Mouse (Mus musculus): ENCODE results near the gene Psmb1.
A peak's percentile ranks its signal among the peaks of the same experiment; 100 is the strongest.
"Not testable (repeated sequence)": the region's sequence is repeated elsewhere in the genome, so short reads cannot be mapped to it uniquely, and the experiment has no call there.

The Psmb1 gene

DNA sequence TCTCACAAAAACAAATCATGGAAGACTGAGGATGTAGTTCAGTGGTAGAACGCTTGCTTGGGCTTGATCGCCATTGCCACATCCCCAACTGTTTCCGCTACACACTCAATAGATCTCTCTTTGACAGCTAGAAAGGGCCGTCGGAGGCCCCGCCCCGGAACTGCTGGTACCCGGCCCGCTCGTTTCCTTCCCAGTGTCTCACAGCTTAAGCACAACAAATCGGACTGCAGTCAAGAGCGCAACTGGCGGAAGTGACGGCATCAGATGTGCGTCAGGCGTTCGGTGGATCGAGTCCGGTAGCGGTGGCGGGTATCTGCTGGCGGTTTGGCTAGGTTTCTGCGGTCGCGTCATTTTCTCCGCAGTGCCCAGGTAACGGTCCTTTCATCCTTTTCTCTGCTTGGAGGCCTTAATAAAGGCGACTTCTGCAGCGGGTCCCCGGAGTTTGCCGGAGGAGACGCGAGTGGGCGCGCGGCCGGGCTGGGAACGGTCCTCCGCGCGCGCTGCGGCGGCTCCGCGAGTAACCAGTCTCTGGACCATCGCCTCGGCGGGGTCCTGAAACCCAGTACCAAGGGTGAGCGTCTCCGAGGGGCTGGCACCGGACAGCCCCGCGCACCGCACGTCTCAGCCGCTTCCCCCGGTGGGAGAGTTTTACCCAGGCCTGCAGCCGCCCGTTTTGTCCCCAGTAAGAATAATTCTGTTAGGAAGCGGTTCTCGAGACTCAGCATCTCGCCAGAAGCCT, at the start of gene Psmb1, which contains the start of gene Tbp:
Gene Psmb1 (minus strand): TSS at position 96 of the 739 bp plus-strand sequence.
Gene Tbp (plus strand): TSS at position 233 of the 739 bp plus-strand sequence.
- DNase-seq (ENCODE audit: low read depth, low spot score) = peak; percentile 98

DNA sequence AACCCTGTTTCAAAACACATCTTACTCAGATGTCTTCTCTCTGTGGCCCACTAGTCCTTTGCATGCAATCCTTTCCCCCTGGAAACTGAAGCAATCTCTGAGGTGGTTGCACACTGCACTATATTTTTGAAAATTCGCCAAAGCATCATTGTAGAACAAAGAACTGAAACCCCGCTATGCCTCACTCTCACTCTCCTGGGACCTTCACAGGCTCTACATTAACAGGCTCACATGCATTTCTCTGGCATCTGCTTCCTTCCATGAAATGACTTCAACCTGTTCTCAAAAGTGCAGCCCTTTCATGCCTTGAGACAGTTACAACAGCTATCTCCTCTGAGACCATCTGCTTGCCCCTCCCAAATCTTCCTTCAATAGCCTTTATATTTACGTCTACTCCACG, 46.9 kb upstream of the Psmb1 start:
- peak; percentile 56 for DNase-seq (ENCODE audit: low read depth, low spot score)

DNA sequence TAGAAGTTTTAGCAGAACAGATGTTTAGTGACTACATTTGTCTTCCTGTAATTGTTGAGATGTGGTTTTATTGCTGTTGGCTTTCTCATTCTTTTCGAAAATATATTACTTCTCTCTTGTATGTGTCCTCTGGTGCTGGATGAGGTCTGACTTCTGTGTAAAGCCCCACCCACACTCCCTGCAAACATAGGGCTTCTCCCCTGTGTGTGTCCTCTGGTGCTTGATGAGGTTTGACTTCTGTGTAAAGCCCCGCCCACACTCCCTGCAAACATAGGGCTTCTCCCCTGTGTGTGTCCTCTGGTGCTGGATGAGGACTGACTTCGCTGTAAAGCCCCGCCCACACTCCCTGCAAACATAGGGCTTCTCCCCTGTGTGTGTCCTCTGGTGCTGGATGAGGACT, 44.3 kb upstream of the Psmb1 start:
- not testable (repeated sequence) for DNase-seq (ENCODE audit: low read depth, low spot score)

DNA sequence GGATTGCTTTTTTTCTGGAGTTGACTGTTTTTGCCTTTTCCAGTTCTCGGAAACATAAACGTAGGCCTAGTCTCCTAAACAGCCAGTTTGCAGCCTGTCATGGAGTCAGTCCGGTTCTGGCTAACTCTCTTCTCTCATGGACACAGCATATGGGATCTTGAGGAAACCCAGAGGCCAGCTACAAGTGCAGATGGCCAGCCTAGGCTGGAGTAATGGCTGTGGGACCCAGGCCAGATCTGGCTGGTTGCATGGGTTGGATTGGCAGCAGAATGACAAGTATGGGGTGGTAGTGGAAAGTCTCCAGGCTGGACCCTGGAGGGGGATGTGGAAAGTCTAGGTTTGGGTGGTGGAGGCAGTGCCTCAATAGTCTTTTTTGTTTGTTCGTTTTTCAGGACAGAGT, 40.8 kb upstream of the Psmb1 start:
- no peak for DNase-seq (ENCODE audit: low read depth, low spot score)

DNA sequence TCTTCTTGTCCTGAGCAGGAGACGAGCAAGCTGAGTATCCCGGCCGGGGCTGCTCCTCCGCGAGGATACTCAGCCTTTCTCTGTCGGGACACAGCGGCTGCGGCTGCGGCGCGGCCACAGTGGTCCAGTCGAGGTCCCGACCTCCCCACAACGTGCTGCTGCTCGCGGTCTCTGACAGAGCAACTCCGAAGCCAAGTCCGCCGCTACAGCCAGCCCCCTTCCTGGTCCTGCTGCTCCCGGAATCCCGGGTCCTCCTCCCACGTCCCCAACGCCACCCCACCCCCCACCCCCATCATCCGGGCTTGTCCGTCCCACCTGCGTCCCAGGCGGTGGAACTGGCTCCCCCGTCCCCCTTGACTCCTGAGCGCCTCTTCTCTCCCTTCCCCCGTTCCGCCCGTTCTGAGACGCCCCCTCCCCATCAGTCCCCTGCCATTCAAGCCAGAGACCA, 36.9 kb upstream of the Psmb1 start:
- no peak for DNase-seq (ENCODE audit: low read depth, low spot score)

DNA sequence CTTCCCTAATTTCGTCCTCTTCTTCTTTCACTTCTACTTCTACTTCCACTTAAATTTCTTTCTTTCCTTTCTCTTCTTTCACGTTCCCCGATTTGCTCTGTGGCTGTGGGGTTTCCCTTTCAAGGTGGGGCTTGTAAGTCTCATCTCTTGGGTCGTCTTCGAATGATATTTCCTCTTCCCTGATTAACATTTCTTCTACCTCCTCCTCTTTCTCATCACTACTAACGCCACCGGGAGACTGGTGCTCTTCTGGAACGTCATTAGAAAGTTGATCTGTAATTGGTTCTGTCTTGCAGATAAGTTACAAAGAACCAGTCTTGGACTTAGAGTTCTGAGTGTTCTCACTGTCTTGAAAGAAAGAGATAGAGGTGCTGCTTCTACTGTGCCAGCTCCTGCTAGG, 36.4 kb upstream of the Psmb1 start:
- DNase-seq (ENCODE audit: low read depth, low spot score) = no peak

DNA sequence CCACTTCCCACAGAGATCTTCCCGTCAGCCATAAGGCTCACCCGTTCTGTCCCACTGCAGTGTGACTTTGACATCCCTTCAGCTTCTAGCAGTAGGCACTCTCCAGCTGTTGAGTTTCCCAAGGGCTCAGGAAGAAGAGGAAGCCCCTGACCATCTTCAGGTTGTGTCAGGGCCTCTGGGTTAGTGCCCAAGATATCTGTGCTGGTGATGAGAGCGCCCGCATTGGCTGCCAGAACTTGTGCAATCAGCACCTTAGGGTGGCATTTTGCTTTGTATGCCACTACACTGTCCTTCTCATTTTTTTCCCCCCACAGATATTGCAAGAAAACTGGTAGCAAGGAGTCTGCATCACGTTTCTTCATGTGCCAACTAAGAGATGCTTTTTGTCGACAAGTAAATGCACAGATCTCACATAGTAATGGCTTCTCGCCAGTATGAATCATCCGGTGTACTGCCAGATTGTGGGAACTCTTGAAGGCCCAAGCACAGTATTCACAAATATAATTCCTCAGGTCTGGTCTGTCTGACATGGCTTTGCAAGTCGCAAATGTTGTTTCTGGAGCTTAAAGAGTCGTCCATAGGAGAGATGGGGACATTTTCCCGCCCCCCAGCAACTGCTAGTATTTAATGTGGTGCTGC, 35.7 kb upstream of the Psmb1 start:
- no peak for DNase-seq (ENCODE audit: low read depth, low spot score)

DNA sequence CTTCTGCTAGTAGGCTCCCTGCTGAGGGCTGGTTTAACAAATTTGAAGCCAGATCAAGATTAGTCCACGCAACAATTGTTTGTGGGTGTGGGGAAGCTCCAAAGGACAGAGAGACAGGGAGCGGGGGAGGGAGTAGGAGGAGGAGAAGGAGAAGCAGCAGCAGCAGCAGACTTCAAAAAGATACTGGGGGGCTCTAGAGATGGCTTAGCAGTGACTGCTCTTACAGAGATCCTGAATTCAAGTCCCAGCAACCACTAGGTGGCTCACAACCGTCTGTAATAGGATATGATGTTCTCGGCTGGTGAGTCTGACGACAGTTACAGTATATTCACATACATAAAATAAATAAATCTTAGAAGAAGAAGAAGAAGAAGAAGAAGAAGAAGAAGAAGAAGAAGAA, 30.6 kb upstream of the Psmb1 start:
- peak; percentile 68 for DNase-seq (ENCODE audit: low read depth, low spot score)

DNA sequence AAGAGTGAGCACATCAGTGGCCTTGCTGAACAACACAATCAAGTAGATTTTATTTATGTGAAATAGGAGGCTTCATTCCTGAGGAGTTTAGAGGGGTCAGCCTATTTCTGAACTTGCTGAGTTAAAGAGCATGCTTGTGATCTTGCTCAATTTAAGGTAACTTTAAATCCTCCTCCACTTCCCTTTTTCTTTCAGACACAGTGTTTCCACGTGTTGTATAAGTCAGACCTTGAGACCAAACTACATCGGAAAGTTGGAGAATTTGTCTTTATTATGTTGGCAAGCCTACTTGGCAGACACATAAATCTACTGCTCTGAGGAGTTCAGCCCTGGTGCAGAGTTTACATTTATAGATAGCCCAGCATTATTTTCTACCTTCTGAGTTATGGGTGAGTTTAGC, 29.3 kb upstream of the Psmb1 start:
- DNase-seq (ENCODE audit: low read depth, low spot score) = no peak

DNA sequence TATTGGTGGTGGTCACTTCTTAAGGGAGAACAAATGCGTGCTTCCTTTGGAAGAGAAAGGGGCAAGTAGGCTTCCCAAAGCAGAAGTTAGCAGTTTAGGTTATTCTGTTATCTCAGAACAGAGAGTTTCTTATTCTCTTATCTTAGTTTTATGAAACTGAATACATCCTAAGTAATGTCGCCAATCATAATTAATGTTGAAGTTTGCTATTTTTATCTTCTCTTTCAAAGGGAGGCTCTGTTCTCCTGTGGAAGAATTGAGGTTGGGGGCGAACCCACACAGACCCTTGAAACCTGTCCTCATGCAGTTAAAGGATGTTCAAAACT, 28.2 kb upstream of the Psmb1 start:
- no peak for DNase-seq (ENCODE audit: low read depth, low spot score)

DNA sequence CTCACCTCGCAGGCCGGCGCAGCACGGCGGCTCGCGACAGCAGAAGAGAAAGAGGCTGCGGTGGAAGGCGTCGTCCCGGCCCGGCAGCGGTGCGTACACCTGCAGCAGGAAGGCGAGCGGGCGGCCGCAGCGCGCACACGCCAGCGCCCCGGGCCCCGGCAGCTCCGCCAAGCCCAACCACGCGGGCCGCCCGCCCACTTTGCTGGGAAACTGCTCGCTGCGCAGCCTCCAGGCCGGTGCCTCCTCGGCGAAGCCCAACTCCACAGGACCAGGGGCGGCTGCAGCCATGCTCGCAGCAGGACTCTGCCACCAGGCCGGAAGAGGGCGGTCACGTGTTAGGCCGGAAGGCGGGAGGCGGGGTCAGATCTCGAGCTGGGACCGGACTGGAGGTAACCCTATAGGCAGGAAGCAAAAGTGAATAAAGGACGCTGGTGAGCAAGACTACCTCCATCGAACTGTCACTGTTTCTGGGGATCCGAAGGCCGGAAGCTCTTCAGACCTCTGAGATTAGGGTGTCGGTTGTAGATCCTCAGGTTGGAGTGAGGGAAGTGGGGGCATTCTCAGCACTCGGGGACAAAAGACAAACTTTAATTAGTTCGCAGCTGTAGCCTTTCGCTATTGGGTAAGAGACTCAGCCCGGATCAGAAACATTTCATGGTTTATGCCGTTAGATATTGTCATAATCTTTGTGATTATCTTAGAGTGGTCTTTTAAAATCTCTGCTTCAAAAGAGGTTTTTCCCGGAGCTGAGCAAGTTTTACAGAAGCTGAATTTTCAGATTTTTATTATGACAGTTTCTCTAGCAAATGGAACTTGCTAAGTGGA, 27.6 kb upstream of the Psmb1 start, which contains the start of gene Pdcd2:
Gene Pdcd2 (minus strand): TSS at position 316 of the 825 bp plus-strand sequence.
- peak; percentile 97 for DNase-seq (ENCODE audit: low read depth, low spot score)

DNA sequence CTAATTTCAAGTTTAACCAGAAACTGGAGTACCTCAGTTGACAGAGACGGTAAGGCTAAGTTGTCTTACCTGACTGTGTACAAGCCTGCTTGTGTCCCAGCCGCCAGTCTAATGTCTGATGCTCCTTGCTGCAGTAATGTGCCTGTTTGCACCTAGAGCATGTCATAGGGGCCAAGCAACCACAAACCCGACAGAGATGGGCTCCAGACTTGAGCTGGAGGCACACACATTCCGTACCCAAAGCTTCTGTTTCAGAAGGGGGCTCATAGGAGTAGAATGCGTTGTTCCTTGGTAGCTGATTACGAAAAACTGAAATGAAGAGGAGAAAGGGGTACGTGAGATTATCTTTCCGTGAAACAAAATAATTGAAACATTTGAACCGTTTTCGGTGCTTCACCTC, 26.8 kb upstream of the Psmb1 start:
- DNase-seq (ENCODE audit: low read depth, low spot score) = peak; percentile 45

DNA sequence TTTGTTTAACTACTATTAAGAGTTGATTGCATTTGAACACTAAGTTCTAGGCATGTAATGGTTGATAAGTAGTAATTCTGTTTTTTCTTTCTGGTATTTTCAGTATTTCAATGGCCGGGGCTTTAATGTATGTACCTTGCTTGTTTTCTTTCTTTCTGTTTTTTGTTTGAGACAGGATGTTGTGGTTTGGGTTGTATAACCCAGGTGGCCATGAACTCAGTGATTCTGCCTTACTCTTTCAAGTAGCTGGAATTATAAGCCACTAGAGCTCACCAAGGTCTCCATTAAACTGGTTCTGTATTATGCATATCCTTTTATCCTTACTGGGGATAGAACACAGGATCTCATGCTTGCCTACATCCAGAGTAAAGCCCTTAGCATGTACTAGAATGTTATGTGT, 19.2 kb upstream of the Psmb1 start:
- DNase-seq (ENCODE audit: low read depth, low spot score) = no peak

DNA sequence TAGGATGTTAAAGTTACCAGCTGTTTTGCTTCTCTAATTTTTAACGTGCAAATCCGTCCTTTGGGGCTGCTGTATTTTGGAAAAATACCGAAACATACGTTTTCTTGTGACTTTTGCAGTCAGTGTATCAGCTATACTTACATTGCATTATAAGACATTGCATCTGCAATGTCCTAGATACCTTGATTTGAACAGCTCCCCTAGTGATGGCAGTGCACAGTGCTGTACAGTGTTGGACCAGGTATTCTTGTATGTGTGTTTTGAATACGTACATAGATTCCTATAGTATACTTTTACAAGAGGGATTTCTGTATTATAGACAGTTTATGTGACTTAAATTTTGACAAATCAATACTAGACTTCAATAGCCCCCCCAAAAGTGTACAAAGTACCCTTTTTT, 18.6 kb upstream of the Psmb1 start:
- no peak for DNase-seq (ENCODE audit: low read depth, low spot score)

DNA sequence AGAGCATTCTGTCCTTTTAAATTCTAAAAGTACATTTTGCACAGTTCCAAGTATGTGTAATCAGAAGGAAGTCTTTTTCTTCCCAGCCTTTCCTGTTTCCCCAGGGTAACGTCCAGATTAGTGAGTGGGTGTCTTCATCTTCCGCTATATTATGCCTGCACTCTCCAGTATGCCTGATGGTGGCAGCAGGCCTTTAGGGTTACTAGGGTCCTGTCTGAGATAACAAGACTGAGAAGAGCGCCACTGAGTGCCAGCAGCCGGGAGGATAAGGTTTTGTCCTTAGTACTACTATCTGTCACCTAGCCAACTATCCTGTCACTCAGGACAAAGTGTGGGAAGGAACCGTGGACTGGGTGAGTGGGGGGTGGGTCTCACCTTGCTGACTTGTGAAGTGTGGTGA, 18.2 kb upstream of the Psmb1 start:
- DNase-seq (ENCODE audit: low read depth, low spot score) = no peak

DNA sequence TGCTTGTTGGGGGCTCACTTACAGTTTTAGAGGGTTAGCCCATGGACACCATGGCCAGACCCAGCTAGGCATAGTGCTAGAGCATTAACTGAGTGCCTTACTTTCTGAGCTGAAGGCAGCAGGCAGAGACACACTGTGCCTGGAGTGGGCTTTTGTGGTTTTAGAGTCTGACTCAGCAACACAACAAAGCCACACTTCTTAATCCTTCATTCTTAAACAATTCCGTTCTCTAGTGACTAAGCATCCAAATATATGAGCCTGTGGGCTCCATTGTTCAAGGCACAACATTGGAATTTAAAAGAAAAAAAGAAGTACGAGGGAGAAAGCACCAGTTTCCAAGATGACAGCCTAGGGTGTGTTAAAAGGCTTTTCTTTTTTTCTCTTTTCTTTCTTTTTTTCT, 11.1 kb upstream of the Psmb1 start:
- no peak for DNase-seq (ENCODE audit: low read depth, low spot score)

DNA sequence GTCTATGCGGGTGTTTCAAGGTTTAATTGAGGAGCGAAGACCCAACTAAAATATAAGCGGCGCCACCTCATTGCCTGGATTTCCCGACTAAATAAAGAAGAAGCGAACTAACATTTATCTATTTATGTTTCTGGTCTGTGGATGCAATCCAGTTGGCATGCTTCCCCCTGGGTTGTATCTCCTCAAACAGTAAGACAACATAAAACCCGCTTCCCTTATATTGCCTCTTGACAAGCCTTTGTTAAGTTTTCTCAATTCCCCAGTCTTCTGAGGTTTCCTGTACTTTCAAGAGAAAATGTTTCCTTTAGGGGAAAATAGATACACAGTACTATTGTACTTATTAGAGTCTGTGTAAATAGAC, 818 bp downstream of the Psmb1 start:
- DNase-seq (ENCODE audit: low read depth, low spot score) = no peak

DNA sequence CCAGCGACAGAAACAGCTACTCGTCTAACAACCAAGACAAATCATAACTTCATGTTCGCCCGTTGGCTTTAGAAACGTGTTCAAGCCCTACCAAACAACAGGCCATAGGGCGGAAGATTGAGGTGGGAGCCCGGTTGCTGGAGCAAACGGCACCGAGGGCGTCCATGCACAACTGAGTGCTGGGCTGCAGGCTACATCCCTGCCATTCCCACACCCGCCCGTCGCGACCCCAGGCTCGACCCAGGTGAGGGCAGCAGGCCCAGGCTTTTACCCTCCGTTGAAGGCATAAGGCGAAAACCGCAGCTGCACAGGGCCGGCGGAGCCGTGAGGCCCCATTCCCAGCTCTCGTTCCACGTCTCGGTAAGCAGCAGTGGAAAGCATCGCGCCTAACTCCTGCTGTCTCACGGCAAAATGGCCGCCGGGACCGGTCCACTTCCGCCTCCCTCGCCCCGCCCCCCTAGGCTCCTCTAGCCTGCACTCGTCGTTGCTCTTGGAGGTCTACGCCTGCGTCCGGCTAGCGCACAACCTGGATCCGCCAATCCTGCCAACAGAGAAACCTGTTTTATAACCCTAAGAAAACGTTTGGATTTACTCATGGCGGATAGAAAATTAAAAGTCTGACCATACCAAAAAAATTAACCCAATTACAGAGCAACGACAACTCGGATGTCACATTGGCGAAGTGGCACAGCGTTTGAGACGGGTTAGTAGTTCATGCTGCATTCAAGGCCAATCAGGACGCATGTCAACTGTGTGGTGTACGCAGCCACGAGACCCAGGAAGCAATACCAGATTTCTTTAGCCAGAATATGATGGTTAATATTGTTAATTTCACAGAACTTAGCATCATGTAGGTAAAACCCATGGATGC, 1.4 kb downstream of the Psmb1 start:
- peak; percentile 97 for DNase-seq (ENCODE audit: low read depth, low spot score)

DNA sequence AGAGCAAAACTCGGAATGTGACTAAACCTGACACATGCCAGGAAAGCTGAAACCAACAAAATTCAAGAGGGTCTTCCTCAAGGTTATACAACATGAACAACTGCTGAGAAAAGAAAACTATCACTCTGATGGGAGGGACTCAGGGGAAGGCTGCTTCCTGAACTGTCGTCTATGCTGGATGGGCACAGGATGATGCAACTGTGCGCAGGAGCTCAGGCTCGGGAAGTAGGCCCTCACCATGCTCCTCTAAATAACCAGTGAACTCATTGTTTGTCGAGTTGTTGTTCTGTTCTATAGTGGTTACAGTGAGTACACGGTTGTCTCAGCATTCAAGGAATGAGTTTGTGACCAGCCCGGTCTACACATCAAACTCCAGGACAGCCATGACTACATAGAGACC, 9.0 kb downstream of the Psmb1 start:
- no peak for DNase-seq (ENCODE audit: low read depth, low spot score)

DNA sequence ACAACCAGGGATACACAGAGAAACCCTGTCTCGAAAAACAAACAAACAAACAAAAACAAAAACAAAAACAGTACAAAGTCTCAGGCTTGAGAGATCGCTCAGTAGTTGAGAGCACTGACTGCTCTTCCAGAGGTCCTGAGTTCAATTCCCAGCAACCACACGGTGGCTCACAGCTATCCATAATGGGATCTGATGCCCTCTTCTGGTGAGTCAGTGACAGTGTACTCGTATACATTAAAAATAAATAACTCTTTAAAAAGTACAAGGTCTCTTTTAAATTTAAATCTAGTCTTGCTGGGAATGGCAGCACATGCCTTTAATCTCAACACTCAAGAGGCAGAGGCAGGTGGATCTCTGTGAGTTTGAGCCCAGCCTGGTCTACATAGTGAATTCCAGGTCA, 26.9 kb downstream of the Psmb1 start:
- no peak for DNase-seq (ENCODE audit: low read depth, low spot score)

DNA sequence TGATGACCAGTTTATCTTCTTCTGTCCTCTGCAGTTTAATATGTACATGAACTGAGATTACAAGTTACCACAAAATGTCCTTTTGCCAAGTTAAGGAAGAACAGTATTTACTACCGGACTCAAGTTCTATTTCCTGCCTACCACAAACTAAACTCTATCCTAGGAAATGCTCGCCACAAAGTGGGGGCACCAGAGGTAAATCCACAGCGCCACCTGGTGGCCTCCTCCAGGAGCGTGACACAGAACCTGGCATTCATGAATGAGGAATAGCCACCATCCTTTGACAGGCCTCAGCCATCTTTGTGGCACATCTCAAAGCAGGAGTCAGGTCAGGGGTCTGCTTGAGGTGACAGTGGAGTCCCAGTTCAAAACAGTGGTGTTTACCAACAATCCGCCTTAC, 31.9 kb downstream of the Psmb1 start:
- DNase-seq (ENCODE audit: low read depth, low spot score) = peak; percentile 65
